ENCODE assay signal across 25 mouse cellular contexts in the genomic region with DNA sequence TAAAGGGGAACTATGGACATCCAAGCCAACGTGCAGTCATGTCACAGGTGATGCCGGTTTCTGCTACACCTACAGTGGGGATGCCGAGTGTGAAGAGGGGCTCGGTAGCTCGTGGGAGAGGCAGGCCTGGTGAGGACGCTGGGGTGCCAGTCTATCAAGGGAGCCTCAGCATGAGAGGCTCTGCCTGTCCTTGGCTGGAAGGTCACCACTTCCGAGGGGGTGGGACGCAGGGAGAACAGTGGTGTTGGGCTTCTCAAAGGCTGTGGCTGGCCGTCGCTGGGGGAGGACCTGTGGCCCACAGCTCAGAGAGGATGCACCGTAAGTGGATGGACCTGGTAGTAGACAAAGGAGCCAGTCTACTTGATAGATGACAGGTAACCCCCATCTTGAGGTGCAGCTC. TPM values are rescaled to one million over a fixed set of nuclear protein-coding genes. Genes with fewer than 3 reads are reported as not detected.
DNase-seq lines count a peak whose midpoint lies in the region; ATAC-seq lines count a peak whose summit lies in the region.
"Had no signal": no experiment of that assay in that cellular context is flagged by ENCODE, and none has a peak within 500 bp of the region (broad histone marks: within the 10 kb centered on the region; RNA-seq: fewer than 3 reads in every experiment).

No protein-coding gene starts in this region.

- DNase-seq in cerebellum, adult 9-11 months, result peak; percentile 16
- DNase-seq in cerebellum, postnatal 14 days, result no peak
- DNase-seq in adrenal gland, postnatal 10 days, result peak; percentile 60
- DNase-seq in midbrain, embryonic 14.5 days, result no peak
- no peak for DNase-seq in heart, postnatal 10 days
- DNase-seq: cerebellum, postnatal 25 days; embryo, embryonic 11 days; gastrocnemius, postnatal 10 days; kidney, postnatal 25 days; lung, postnatal 10 days; thymus, postnatal 14 days had no signal

- H3K9ac ChIP-seq in midbrain, embryonic 12.5 days (replicated peaks), result no peak overlapping the region
- no peak overlapping the region for H3K9ac ChIP-seq in midbrain, embryonic 15.5 days
- H3K9ac ChIP-seq in midbrain, embryonic 14.5 days (replicated peaks; ENCODE audit: low read length), result no peak overlapping the region
- H3K9ac ChIP-seq: embryonic facial prominence, embryonic 13.5 days had no signal

- 0 out of 2 replicates have a peak overlapping the region, but pooled peaks have one; percentile 60 for H3K27ac ChIP-seq in midbrain, embryonic 12.5 days (replicated peaks)
- H3K27ac ChIP-seq in midbrain, embryonic 15.5 days, result no peak overlapping the region
- peak overlapping the region; percentile 78 for H3K27ac ChIP-seq in midbrain, embryonic 14.5 days (replicated peaks; ENCODE audit: low read depth, low read length)
- H3K27ac ChIP-seq: embryonic facial prominence, embryonic 13.5 days had no signal

- H3K4me3 ChIP-seq in midbrain, embryonic 12.5 days, result no peak overlapping the region
- no peak overlapping the region for H3K4me3 ChIP-seq in midbrain, embryonic 15.5 days
- no peak overlapping the region for H3K4me3 ChIP-seq in midbrain, embryonic 14.5 days (replicated peaks; ENCODE audit: low read depth, low read length)
- H3K4me3 ChIP-seq: embryonic facial prominence, embryonic 13.5 days; forebrain, embryonic 15.5 days; layer of hippocampus, adult 2 months had no signal

- H3K4me1 ChIP-seq in midbrain, embryonic 12.5 days, result peaks cover 12% of the 10 kb centered on the region
- peaks cover 19% of the 10 kb centered on the region for H3K4me1 ChIP-seq in midbrain, embryonic 15.5 days
- H3K4me1 ChIP-seq in midbrain, embryonic 14.5 days (ENCODE audit: control insufficient read depth, insufficient read depth, low read length), result peaks cover 5% of the 10 kb centered on the region; the same call in 1 of the 2 replicates

- H3K36me3 ChIP-seq in midbrain, embryonic 12.5 days, result peaks cover 48% of the 10 kb centered on the region
- peaks cover 34% of the 10 kb centered on the region for H3K36me3 ChIP-seq in midbrain, embryonic 15.5 days (replicated peaks)
- peaks cover 45% of the 10 kb centered on the region for H3K36me3 ChIP-seq in midbrain, embryonic 14.5 days (ENCODE audit: control insufficient read depth, insufficient read depth, low read length)

- no peak overlapping the region for H3K4me2 ChIP-seq in midbrain, embryonic 12.5 days (replicated peaks)
- H3K4me2 ChIP-seq in midbrain, embryonic 15.5 days, result no peak overlapping the region
- no peak overlapping the region for H3K4me2 ChIP-seq in midbrain, embryonic 14.5 days (ENCODE audit: low read length)
- H3K4me2 ChIP-seq: embryonic facial prominence, embryonic 13.5 days; forebrain, embryonic 15.5 days; heart, embryonic 11.5 days had no signal

- H3K9me3 ChIP-seq in midbrain, embryonic 12.5 days, result no peaks in the 10 kb centered on the region
- H3K9me3 ChIP-seq in midbrain, embryonic 15.5 days, result no peaks in the 10 kb centered on the region
- H3K9me3 ChIP-seq in midbrain, embryonic 14.5 days (ENCODE audit: control insufficient read depth, low read length), result no peaks in the 10 kb centered on the region
- H3K9me3 ChIP-seq: embryonic facial prominence, embryonic 13.5 days; forebrain, embryonic 15.5 days had no signal

- intact Hi-C loops in heart, postnatal 10 days (cut with DNase I), result no loop called here

- no peaks in the 10 kb centered on the region for H3K27me3 ChIP-seq in midbrain, embryonic 12.5 days
- no peaks in the 10 kb centered on the region for H3K27me3 ChIP-seq in midbrain, embryonic 15.5 days (replicated peaks)
- no peaks in the 10 kb centered on the region for H3K27me3 ChIP-seq in midbrain, embryonic 14.5 days (ENCODE audit: control insufficient read depth, insufficient read depth, low read length)
- H3K27me3 ChIP-seq: embryonic facial prominence, embryonic 13.5 days; forebrain, embryonic 15.5 days had no signal

- no peak for ATAC-seq in midbrain, embryonic 12.5 days (ENCODE audit: low FRiP score, low read depth)
- no peak for ATAC-seq in midbrain, embryonic 15.5 days (replicated peaks)
- ATAC-seq in midbrain, embryonic 14.5 days (ENCODE audit: low FRiP score, low TSS enrichment), result no peak
- ATAC-seq: CD4-positive, CD25-positive, alpha-beta regulatory T cell, adult 4 months; forebrain, embryonic 15.5 days; intestine, postnatal 0 days had no signal

- 90% methylated on average over 11 of the region's 11 CpGs for WGBS in midbrain, embryonic 12.5 days
- WGBS in midbrain, embryonic 15.5 days, result 79% methylated on average over 11 of the region's 11 CpGs
- WGBS in midbrain, embryonic 14.5 days, result 86% methylated on average over 11 of the region's 11 CpGs

RNA-seq across cellular contexts. Expression of a gene that starts 13.5 kb away (rescaled TPM):
- 58.3 and 65.7 TPM in 2 replicates for polyA plus RNA-seq in midbrain, embryonic 12.5 days (2016; fragmentation: Nextera tagmentation; extraction: Ambion mirVana)
- 124 and 132 TPM in 2 replicates for polyA plus RNA-seq in midbrain, embryonic 15.5 days (2015; fragmentation: Nextera tagmentation; extraction: Ambion mirVana)
- total RNA-seq in adrenal gland, postnatal 10 days (2021), result 1 to 10 TPM; 3.4 to 4.8 TPM
- 91.5 and 103 TPM in 2 replicates for polyA plus RNA-seq in midbrain, embryonic 14.5 days (2014; fragmentation: Nextera tagmentation; extraction: Ambion mirVana)
- 1 to 10 TPM in 1 of 2 experiments, under 1 TPM in 1; 0.57 to 1.1 TPM for total RNA-seq in heart, postnatal 10 days (2021)
- total RNA-seq: granulocyte monocyte progenitor cell, adult 5-6 weeks; liver, adult 2 months; neutrophil, adult 5-6 weeks had no signal
- polyA plus RNA-seq: CD4-positive, CD25-positive, alpha-beta regulatory T cell, adult 4 months; liver, adult 2 months; liver, embryonic 16.5 days had no signal

RNA-seq across cellular contexts. Expression of a gene that starts 25.3 kb away (rescaled TPM):
- polyA plus RNA-seq in midbrain, embryonic 12.5 days (2016; fragmentation: Nextera tagmentation; extraction: Ambion mirVana), result 0.26 and 0.30 TPM in 2 replicates
- polyA plus RNA-seq in midbrain, embryonic 15.5 days (2015; fragmentation: Nextera tagmentation; extraction: Ambion mirVana), result 0.14 and 0.39 TPM in 2 replicates
- total RNA-seq in adrenal gland, postnatal 10 days (2021), result under 1 TPM; 0.15 to 0.18 TPM
- 0.12 and 0.26 TPM in 2 replicates for polyA plus RNA-seq in midbrain, embryonic 14.5 days (2014; fragmentation: Nextera tagmentation; extraction: Ambion mirVana)
- under 1 TPM; 0.10 to 0.19 TPM for total RNA-seq in heart, postnatal 10 days (2021)
- total RNA-seq: gastrocnemius, postnatal 10 days; granulocyte monocyte progenitor cell, adult 5-6 weeks; layer of hippocampus, adult 2 months; layer of hippocampus, postnatal 25 days; neutrophil, adult 5-6 weeks had no signal
- polyA plus RNA-seq: heart, postnatal 0 days; liver, adult 2 months had no signal

RNA-seq across cellular contexts. Expression of a gene that starts 38.3 kb away (rescaled TPM):
- 35.7 and 38.4 TPM in 2 replicates for polyA plus RNA-seq in midbrain, embryonic 12.5 days (2016; fragmentation: Nextera tagmentation; extraction: Ambion mirVana)
- 39.6 and 43.9 TPM in 2 replicates for polyA plus RNA-seq in midbrain, embryonic 15.5 days (2015; fragmentation: Nextera tagmentation; extraction: Ambion mirVana)
- total RNA-seq in adrenal gland, postnatal 10 days (2021), result 10 to 100 TPM; 25.7 to 29.6 TPM
- polyA plus RNA-seq in midbrain, embryonic 14.5 days (2014; fragmentation: Nextera tagmentation; extraction: Ambion mirVana), result 42.0 and 47.4 TPM in 2 replicates
- total RNA-seq in heart, postnatal 10 days (2021), result 10 to 100 TPM; 11.5 to 12.8 TPM

RNA-seq across cellular contexts. Expression of a gene that starts 38.3 kb away (rescaled TPM):
- 48.4 and 48.6 TPM in 2 replicates for polyA plus RNA-seq in midbrain, embryonic 12.5 days (2016; fragmentation: Nextera tagmentation; extraction: Ambion mirVana)
- polyA plus RNA-seq in midbrain, embryonic 15.5 days (2015; fragmentation: Nextera tagmentation; extraction: Ambion mirVana), result 64.0 and 66.8 TPM in 2 replicates
- 10 to 100 TPM; 15.7 to 25.8 TPM for total RNA-seq in adrenal gland, postnatal 10 days (2021)
- polyA plus RNA-seq in midbrain, embryonic 14.5 days (2014; fragmentation: Nextera tagmentation; extraction: Ambion mirVana), result 52.4 and 68.6 TPM in 2 replicates
- 10 to 100 TPM; 10.2 to 12.5 TPM for total RNA-seq in heart, postnatal 10 days (2021)

RNA-seq across cellular contexts. Expression of a gene that starts 55.0 kb away (rescaled TPM):
- polyA plus RNA-seq in midbrain, embryonic 12.5 days (2016; fragmentation: Nextera tagmentation; extraction: Ambion mirVana), result 40.2 and 40.5 TPM in 2 replicates
- 35.7 and 38.2 TPM in 2 replicates for polyA plus RNA-seq in midbrain, embryonic 15.5 days (2015; fragmentation: Nextera tagmentation; extraction: Ambion mirVana)
- 10 to 100 TPM; 28.4 to 32.3 TPM for total RNA-seq in adrenal gland, postnatal 10 days (2021)
- 29.1 and 29.9 TPM in 2 replicates for polyA plus RNA-seq in midbrain, embryonic 14.5 days (2014; fragmentation: Nextera tagmentation; extraction: Ambion mirVana)
- total RNA-seq in heart, postnatal 10 days (2021), result 10 to 100 TPM; 19.2 to 22.0 TPM

Comparison
In these comparisons a context has a peak if more than half of its experiments do, and no peak if none do; other contexts are left out.
1. DNase-seq: peak in cerebellum, adult 9-11 months (single experiment) and adrenal gland, postnatal 10 days (single experiment); none in cerebellum, postnatal 14 days (0 of 2), midbrain, embryonic 14.5 days (single experiment) and heart, postnatal 10 days (0 of 2).